Mouse (Mus musculus) inflammation-experienced regulatory T-cells, adult 6 months (primary cell): ENCODE data around the gene Ilf2. TPM values are rescaled to one million over a fixed set of nuclear protein-coding genes. Genes with fewer than 3 reads are reported as not detected.

ENCODE experiments used
- ATAC-seq: one replicate; pipeline ENCODE4 v1.8.0; 2017
- polyA plus RNA-seq, 3 experiments: library from polyadenylated mRNA; unstranded; fragments of 100-300 nt; shearing (Covaris generic); gene quantifications; one replicate each; pipeline ENCODE4 v1.2.1; 2017

Gene Ilf2
- polyA plus RNA-seq: 100 to 1,000 TPM; 107 to 118 (median 118) TPM

DNA sequence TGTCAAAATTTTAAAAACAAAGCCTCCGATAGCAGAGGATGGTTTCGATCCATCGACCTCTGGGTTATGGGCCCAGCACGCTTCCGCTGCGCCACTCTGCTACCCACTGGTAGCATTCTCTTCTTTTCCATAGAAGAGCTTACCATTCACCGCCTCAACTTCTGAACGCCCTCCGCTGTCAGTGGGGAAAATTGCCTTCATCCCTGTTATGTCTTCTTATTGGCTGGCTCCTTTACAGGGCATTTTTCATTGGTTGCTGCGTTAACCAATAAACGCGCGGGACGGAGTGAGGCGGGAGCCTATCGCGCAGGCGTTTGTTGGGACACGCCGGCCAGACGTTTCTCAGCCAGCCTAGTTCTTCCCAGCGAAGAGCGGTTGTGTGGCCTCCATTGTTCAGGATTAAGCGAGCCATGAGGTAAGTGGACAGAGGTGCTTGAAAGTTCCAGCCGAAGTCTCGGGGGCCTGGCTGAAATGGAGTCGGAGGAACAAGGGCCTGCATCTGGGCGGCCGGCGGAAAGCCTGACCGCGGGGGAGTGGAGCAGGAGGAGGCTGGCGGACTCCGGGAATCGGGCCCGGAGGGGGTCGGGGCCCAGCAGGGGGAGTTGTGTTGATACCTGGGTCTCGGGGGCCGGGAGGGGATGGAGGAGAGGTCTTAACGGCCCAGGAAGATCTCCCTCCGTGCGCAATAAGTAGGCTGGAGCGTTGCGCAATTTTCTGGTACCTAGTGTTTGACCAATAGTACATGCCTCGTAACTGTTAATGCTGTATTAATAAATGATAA, at the start of gene Ilf2:
Gene Ilf2, plus strand, starts transcription at position 296 of the 781 bp plus-strand sequence.
- peak; percentile 99 for ATAC-seq

- no peak for ATAC-seq
These were observed 48.4 kb upstream of the Ilf2 start for GRCm38 (mm10) chr3:90427574-90427973.

- ATAC-seq: no peak
These were observed 47.7 kb upstream of the Ilf2 start for GRCm38 (mm10) chr3:90428186-90428585.

DNA sequence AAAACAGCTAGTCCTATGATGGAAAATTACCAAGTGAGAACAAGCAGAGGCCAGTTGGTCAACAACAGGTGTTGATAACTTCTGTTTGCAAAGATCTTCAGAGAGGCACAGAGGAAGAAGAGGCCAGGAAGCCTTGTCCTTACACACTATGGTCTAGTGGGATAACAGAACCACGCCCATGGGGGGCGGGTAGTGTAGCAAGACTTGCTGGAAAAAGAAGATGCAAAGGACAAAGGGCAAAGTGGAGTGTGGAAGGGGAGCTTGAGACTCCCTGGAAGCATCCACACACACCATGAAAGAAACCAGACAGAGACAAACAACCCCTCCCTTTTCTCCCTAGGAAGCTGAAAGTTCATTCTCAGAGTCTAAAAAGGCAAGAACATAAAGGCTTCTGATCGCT, 46.4 kb upstream of the Ilf2 start:
- ATAC-seq: no peak

DNA sequence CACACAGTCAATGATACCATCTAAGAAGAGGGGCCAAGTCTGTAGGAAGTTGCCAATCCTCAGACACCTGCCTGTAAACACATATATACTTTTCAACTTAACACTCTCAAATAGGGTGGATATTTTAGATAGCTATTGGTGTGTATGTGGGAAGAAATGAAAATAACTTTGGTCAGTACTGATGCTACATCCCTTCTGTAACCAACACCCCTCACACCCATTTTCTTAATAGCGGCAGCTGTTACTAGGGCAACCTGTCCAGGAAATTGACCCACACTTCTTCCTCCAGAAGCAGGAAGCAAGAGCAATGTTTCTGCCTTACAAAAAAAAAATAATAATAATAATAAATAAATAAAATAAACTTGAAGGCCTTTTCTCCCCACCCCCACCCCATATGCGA, 43.6 kb upstream of the Ilf2 start:
- no peak for ATAC-seq

- ATAC-seq: no peak
These were observed 43.1 kb upstream of the Ilf2 start for GRCm38 (mm10) chr3:90432811-90433219.

- ATAC-seq: peak; percentile 99
These were observed 42.4 kb upstream of the Ilf2 start, which contains the start of gene Ints3 for GRCm38 (mm10) chr3:90433381-90434020. TSS of gene Ints3 (minus strand) at chr3:90433622.

- no peak for ATAC-seq
These were observed 41.7 kb upstream of the Ilf2 start for GRCm38 (mm10) chr3:90434073-90434730.

DNA sequence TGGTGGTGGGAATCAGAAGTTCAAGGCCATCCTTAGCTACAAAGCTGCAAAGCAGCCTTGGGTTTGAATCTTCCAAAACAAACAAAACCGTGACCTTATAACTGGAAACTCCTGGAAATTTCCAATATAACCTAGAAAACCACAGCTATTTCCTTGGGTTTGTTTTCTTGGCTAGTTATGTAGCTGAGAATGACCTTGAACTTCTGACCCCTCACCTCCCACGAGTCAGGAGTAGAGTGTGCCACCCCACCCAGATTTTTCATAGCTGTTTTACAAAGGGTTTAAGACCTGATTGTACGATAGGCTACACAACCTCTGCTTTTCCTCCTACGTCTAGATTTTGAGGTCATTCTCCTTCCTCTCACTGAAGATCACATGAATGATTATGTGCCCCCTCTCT, 38.8 kb upstream of the Ilf2 start:
- ATAC-seq: no peak

DNA sequence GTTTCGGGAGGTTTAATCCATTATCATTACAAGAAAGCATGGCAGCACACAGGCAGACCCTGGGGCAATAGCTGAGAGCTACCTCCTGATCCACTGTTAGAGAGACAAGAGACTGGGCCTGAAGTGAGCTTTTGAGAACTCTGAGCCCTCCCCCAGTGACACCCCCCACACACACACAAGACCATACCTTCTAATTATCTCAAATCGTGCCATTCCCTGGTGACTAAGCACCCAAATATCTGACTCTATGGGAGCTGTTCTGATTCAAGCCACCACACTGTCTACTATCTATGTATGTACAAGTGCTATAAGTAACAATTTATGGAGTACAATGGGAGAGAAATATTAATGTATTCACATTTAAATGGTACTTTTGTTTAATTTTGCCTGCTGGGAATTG, 35.2 kb upstream of the Ilf2 start:
- no peak for ATAC-seq

DNA sequence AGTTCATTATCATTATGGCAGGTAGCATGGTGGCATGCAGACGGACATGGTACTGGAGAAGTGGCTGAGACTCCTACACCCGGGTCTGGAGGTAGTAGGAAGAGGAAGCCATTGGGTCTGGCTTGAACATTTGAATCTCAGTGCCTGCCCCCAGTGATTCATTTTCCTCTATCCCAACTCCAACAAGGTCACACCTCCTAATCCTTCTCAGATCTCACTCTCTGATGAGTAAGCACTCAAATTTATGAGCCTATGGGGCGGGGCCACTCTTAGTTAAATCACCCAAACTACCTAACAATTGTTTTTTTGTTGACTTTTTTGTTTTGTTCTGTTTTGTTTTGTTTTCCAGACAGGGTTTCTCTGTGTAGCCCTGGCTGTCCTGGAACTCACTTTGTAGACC, 31.9 kb upstream of the Ilf2 start:
- no peak for ATAC-seq

DNA sequence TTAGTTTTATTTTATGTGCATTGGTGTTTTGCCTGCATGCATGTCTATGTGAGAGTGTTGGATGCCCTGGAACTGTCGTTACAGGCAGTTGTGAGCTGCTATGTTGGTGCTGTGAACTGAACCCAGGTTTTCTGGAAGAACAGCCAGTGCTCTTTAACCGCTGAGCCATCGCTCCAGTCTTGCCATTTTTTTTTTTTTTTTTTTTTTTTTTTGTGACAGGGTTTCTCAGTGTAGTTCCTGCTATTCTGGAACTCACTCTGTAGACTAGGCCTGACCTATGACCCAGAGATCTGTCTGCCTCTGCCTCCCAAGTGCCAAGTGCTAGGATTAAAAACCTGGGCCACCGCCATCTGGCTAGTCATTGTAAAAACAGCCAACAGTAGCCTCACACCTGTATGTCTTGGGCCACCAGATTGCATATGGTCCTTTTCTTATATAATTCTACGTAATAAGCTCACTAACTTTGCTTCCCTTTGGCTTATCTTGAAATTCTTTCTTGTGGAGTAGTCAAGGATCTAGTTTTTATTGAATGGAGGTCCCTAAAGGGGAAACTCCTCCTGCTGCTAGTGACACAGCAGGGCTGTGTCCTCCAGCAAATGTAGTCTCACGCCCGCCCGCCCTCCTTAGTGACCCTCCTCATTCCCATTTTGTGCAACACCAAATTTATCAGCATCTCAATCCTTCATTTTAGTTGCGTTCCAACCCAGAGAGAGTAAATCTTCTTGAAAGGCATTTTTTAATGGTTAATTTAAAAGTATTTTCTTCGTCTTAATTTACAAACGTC, 30.3 kb upstream of the Ilf2 start:
- no peak for ATAC-seq

- ATAC-seq: peak; percentile 28
These were observed 29.4 kb upstream of the Ilf2 start for GRCm38 (mm10) chr3:90446389-90447122.

DNA sequence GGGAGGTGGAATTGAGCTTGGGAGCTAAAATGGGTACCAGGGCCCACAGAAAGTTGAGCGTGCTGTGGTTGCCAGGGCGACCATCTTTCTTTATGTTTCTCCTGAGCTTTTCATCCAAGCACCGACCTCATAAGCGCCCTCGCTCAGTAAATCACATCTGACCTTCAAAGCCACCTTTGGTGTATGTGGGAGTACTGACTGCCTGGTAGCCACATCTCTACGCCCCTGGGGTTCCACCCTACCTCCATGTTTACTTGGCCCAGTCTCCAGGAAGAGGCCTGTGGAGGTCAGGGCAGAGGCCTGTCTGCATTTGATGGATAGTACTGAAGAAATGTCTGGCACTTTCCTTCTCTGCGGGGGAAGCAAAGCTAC, 28.8 kb upstream of the Ilf2 start:
- no peak for ATAC-seq

- ATAC-seq: no peak
These were observed 27.3 kb upstream of the Ilf2 start for GRCm38 (mm10) chr3:90448626-90449025.

DNA sequence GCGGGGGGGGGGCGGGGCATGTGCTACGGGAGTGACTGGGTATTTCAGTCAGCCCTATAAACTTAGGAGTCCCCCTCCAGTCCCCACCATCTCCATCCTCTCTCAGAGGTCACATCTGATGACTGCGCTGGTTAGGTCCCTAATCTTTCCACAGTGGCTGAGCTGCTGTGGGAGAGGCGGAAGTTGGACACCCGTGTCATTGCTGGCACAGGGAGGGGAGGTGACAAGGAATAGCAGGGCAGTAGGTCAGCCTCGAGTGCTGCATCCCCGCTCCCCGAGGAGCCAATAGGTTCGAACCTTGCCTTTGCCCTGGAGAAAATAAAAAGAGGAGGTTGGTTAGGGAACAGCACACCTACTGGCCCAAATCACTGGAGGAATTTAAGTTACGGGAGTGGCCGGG, 25.1 kb upstream of the Ilf2 start:
- ATAC-seq: no peak

GRCm38 (mm10) chr3:90451396-90452095, 24.4 kb upstream of the Ilf2 start:
- peak; percentile 14 for ATAC-seq

DNA sequence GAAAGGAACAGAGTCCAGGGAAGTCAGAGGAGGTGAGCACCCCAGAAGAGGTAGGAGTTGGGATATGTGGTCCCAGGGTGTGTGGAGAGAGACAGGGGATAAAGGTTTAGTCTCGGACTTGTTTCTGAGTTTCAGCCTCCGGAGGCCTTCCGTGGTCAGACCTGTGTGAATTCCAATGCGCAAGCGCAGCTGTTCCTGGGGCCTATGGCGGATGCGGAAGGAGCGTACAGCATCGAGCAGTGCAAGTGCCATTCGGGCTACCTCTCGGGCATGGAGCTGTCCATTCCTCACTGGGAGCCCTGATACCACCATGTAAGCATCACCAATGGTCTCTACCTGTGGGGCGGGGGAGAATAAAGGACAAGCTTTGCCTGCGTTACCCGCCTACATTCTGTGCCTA, 21.0 kb upstream of the Ilf2 start:
- no peak for ATAC-seq

GRCm38 (mm10) chr3:90459727-90460126, 16.2 kb upstream of the Ilf2 start:
- ATAC-seq: no peak

DNA sequence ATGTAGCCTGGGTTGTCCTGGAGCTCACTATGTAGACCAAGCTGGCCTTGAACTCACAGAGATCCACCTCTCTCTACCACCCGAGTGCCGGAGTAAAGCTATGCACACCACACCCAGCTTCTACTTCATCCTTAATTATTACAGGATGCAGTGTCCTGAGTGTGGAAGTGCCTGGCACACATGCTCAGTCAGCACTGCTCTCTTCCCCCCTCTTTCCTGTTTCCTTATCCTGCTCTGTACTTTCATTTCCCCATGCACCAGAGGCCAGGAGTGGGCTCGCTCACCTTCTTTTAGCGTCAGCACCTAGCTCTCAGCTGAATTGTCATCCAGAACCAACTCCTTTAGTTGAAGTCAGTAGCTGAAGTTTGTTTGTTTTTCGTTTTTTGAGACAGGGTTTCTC, 15.6 kb upstream of the Ilf2 start:
- ATAC-seq: no peak

- ATAC-seq: no peak
These were observed 14.0 kb upstream of the Ilf2 start for GRCm38 (mm10) chr3:90461935-90462334.

DNA sequence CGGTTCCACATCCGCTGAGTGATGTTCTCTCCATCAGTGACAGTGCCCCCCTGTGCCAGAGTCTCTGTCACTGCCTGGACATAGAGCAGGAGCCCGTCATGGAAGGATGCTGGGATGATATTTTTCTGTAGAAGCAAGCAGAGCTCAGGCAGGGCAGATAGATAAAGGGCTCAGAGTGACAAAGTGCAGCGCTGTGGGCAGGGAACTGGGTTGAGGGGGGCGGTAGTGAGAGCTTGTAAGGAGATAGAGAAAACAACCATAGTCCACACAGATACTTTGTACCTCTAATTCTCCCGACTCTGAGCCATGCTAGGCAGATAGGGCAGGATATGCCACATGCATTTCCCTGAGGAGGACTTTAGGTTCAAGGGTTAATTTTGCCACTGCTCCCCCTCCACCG, 13.3 kb upstream of the Ilf2 start:
- ATAC-seq: no peak
